Mouse (Mus musculus): ENCODE measurements around the gene 9930021J03Rik.

Gene 9930021J03Rik

DNA sequence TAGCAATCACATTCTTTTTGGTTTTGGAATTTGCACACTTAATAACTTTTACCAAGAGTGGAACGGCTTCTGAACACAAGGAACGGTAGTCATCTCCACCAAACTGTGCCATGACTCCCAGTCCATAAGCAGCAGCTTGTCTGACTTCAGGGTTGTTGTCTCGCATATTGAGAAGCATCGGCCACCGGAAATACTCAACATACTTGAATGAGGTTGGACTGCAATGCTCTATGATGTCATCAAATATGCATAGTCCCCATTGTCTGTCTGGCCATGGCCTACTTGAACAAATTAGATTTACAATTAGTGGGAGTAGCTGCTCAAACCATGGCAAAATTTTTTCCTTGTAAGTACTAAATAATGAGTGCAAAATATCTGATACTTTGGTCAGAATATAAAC is 4.2 kb upstream of the 9930021J03Rik start:
- in situ Hi-C loops (cut with MseI, MboI) = no loop called here

DNA sequence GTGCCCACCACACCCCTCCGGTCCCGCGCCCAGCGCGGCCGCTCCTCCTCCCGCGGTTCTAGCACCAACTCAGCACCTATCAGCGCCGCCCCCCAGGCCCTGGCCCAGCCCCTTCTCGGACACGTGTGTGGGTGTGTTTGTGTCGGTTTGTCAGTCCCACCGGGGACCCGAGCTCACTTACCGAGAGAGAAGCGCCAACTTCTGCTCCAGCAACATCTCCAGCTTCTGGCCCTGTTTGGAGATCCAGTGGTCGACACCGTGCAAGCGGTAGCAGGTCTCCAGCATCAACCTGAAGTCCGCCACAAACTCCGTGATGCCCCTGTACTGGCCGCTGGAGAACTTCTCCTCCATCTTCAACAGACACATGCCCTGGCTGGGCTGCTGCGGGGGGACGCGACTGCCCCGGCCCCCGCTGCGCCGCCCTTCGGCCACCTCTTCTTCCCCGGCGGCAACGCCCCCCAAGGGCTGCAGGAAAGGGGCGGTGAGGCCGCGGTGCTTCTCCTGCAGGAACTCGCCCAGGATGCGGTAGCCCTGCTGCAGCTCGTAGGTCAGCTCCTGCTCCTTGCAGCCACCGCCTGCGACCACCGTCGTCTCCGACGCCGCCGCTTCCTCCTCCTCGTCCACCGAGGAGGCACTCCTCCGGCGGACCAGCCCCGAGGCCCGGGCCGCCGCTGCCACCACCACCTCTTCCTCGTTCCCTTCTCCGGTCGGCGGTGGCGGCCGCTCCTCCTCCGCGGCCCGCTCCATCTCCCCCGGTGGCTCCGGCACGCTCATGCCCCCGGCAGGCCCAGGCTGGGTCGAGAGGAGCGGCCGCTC is 480 bp downstream of the 9930021J03Rik start:
- in situ Hi-C loops (cut with MseI, MboI) = no loop called here

- in situ Hi-C loops (cut with MseI, MboI) = no loop called here
Measured at GRCm38 (mm10) chr19:29803946-29804345, 1.8 kb downstream of the 9930021J03Rik start.

GRCm38 (mm10) chr19:29797371-29797770 is 8.4 kb downstream of the 9930021J03Rik start:
- in situ Hi-C loops (cut with MseI, MboI) = no loop called here

DNA sequence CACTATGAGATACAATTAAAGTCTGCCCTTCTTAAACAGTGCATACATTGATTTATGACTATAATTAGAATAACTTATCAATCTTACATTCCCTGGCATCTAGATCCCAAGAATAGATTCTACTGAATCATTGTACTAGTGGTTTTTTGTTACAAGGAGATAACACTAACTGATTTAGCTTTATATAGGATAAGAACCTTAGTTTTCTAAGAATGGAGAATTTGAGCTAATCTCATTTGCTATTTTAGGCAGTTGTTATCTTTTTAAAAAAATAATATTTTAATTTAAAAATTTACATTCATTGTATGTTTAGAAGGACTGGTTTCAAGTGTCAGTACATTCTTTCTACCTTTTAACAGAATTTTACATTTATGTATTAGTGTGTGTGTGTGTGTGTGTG is 17.8 kb downstream of the 9930021J03Rik start:
- in situ Hi-C loops (cut with MseI, MboI) = no loop called here

- in situ Hi-C loops (cut with MseI, MboI) = no loop called here
Measured at GRCm38 (mm10) chr19:29782914-29783313, 22.9 kb downstream of the 9930021J03Rik start.

DNA sequence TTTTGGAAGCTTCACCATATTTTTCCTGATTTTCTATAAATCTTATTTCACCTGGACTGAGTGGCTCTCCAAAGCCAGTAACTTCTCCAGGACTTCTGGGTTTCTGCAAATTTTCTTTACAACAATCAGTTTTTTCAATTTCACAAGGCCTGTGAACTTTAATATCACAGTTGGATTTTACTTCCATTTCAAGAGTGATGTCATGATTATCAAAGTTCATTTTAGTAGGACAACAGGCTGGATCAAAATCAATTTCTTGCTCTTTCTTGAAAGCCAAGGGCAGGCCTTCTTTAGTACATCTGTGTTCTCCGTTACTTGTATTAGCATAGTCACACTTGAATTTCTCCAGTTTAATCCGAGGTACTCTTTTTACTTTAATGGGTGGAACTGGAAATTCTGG is 51.9 kb downstream of the 9930021J03Rik start:
- in situ Hi-C loops (cut with MseI, MboI) = no loop called here

- in situ Hi-C loops (cut with MseI, MboI) = no loop called here
Measured at GRCm38 (mm10) chr19:29750994-29751393, 54.8 kb downstream of the 9930021J03Rik start.

GRCm38 (mm10) chr19:29743531-29743930 is 62.3 kb downstream of the 9930021J03Rik start:
- in situ Hi-C loops (cut with MseI, MboI) = no loop called here

- in situ Hi-C loops (cut with MseI, MboI) = no loop called here
Measured at GRCm38 (mm10) chr19:29740661-29741060, 65.1 kb downstream of the 9930021J03Rik start.

DNA sequence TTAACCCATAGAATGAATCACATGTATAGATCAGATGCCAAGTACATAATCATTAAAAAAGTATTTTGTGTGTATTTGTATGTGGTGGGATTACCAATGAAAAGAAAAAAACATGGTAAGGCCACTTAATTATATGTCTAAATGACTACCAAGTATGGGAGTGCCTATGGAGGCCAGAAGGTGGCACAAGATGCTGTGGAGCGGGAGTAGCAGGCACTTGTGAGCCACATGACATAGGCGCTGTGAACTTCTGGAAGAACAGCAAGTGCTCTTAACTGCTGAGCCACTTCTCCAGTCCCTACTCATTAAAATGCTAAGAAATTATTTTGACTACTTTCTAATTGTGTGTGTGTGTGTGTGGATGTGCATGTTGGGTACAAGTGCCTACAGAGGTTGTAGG is 66.2 kb downstream of the 9930021J03Rik start:
- in situ Hi-C loops (cut with MseI, MboI) = no loop called here

DNA sequence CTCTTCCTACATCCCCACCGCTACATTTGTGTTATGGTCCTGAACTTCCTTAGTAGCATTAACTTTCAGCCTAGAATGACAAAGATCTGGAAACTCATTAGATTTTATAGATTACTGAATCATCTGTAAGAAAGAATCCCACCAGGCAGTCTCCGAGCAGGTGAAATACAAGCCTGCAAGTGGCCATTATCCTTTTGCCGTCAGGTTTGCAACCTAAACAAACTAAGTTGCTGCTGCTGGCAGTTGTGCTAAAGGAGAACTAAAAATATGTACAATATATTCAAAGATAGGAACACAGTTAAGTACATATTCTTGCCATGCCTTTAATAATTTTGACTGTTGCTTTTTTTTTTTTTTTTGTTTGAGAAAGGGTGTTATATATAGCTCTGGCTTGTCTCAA is 70.4 kb downstream of the 9930021J03Rik start:
- in situ Hi-C loops (cut with MseI, MboI) = no loop called here

- in situ Hi-C loops (cut with MseI, MboI) = no loop called here
Measured at GRCm38 (mm10) chr19:29718476-29718875, 87.3 kb downstream of the 9930021J03Rik start.

- in situ Hi-C loops (cut with MseI, MboI) = no loop called here
Measured at GRCm38 (mm10) chr19:29717854-29718253, 87.9 kb downstream of the 9930021J03Rik start.

- in situ Hi-C loops (cut with MseI, MboI) = no loop called here
Measured at GRCm38 (mm10) chr19:29713451-29713850, 92.3 kb downstream of the 9930021J03Rik start.

DNA sequence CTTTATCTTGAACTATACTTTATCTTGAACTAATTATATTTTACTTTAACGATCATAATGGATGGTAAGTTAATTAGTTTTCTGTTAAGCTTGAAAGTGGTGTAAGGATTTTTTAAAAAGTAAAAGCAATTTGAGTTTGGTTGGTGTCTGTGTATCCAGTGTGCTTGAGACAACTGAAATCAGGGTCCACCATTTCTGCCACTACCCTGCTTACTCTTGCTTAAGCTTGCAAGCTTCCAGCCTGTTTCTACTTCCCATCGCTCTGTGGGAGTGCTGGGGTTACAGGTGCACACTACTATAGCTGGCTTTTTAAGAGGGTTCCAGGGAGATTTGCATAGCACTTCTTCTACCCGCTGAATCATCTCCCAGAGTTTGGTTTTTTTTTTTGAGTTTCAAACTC is 96.3 kb downstream of the 9930021J03Rik start:
- in situ Hi-C loops (cut with MseI, MboI) = no loop called here

DNA sequence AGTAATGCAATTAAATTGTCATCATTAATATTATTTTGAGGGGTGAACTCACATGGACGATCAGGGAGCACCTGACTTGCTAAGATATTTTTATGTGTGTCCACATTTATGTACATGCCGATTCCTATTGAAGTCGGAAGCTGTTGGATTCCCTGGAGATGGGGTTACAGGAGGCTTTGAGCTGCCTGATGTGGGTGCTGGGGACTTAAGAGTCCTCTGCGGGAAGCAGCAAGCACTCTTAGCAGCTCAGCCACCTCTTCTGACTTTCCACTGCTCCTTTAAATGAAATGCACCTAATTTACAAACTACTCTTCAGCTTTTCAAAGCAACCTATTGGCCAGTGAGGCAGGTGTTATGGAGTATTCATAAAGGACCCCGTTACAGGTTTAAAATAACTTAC is 97.3 kb downstream of the 9930021J03Rik start:
- in situ Hi-C loops (cut with MseI, MboI) = no loop called here

- in situ Hi-C loops (cut with MseI, MboI) = no loop called here
Measured at GRCm38 (mm10) chr19:29708003-29708402, 97.8 kb downstream of the 9930021J03Rik start.

- in situ Hi-C loops (cut with MseI, MboI) = no loop called here
Measured at GRCm38 (mm10) chr19:29707314-29707898, 98.4 kb downstream of the 9930021J03Rik start.

- in situ Hi-C loops (cut with MseI, MboI) = no loop called here
Measured at GRCm38 (mm10) chr19:29704436-29704835, 101.4 kb downstream of the 9930021J03Rik start.

DNA sequence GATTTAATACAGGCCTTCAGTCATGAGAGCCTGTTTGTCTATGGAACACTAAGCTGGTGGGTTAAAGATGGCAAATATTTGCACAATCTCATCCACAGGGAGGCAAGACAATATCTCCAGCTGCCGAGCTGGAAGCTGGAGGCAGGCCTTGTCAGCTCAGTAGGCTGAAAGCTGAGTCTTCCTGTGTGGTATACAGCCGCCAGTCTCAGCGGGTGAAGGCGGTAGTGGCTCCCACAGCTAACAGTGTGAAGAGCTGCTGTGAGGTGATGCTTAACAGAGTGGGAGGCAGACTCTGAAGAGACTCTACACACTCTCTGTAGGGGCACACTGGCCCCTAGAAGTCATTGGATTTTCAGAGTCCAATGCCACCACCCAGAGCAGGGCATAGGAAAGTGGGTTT is 104.1 kb downstream of the 9930021J03Rik start:
- in situ Hi-C loops (cut with MseI, MboI) = no loop called here

- in situ Hi-C loops (cut with MseI, MboI) = no loop called here
Measured at GRCm38 (mm10) chr19:29697245-29697874, 108.4 kb downstream of the 9930021J03Rik start, which contains the start of gene Mlana. Gene Mlana, plus strand, starts transcription at chr19:29697824.

DNA sequence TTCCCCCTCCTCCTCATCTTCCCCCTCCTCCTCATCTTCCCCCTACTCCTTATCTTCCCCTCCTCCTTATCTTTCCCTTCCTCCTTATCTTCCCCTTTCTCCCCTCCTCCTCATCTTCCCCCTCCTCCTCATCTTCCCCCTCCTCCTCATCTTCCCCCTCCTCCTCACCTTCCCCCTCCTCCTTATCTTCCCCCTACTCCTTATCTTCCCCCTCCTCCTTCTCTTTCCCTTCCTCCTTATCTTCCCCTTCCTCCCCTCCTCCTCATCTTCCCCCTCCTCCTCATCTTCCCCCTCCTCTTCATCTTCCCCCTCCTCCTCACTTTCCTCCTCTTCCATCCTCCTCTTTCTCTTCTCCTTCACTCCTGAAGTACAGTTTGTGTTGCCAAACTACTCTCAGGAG is 108.9 kb downstream of the 9930021J03Rik start:
- in situ Hi-C loops (cut with MseI, MboI) = no loop called here
